Mouse (Mus musculus) embryo, embryonic 11 days (tissue): ENCODE data around the gene Tlr7.
"Not testable (repeated sequence)": the region's sequence is repeated elsewhere in the genome, so short reads cannot be mapped to it uniquely, and the experiment has no call there.

Experiments used
- DNase-seq: peaks from one replicate; pipeline ENCODE4 v3.0.0-alpha.2; 2015

Gene Tlr7

GRCm38 (mm10) chrX:167330399-167330798, at the start of gene Tlr7:
Tlr7 (minus strand) TSS chrX:167330558.
- no peak for DNase-seq

DNA sequence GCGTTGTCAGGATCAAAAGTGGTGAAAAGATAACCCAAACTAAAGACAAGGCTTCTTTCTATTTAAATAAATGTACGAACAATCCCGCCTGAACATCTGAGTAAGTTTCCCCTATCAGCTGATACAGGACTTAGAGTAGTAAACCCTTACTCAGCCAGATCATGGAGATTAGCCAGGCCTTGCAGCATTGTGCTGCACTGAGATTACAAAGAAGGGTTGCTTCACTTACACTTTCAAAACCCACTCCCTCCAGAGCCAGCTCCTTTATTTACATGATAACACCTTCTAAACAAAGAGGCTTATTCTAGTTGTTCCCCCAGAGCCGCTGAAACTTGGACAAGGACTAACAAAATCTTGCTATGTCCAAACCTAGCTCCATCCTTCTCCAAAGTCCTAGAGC, 49.7 kb upstream of the Tlr7 start:
- no peak for DNase-seq

- DNase-seq: not testable (repeated sequence)
Measured at GRCm38 (mm10) chrX:167361231-167361630, 30.9 kb upstream of the Tlr7 start.

GRCm38 (mm10) chrX:167359704-167360103, 29.3 kb upstream of the Tlr7 start:
- no peak for DNase-seq

- no peak for DNase-seq
Measured at GRCm38 (mm10) chrX:167357415-167357814, 27.1 kb upstream of the Tlr7 start.

- no peak for DNase-seq
Measured at GRCm38 (mm10) chrX:167355965-167356364, 25.6 kb upstream of the Tlr7 start.

DNA sequence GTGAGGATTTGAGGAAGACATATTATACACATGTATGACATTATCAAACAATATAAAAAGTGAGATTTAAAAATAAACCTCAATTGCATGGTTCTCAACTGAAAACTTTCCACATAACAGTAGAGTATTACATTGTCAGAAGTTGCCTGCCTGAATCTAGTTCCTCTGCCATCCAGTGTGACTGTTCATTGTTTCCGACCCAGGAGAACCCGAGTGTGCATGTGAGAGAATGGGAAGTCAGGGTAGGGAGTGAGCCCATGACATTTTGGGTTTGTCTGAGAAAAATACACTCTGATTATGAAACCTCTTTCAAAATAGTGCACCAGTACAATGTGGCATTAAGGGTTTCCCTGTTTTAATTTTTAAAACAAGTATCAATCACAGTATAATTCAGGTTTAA, 23.3 kb upstream of the Tlr7 start:
- no peak for DNase-seq

DNA sequence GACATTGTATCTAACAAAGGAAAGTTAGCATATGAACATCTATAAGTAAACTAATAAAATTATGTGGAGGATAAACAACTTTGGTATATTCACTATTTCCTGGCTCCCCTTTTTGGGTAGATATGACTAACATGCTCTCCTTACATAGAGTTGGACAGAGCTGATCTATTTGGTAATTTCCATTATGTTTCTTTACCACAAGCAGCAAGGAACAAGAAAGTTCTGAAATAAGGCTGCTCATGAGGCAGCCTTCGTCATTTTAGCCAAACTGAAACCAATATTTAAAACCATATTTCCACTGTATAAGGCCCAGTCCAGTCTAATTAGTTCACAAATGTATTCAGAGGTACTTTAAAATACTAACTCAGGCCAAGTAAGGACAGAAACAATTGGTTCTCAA, 16.1 kb upstream of the Tlr7 start:
- no peak for DNase-seq

DNA sequence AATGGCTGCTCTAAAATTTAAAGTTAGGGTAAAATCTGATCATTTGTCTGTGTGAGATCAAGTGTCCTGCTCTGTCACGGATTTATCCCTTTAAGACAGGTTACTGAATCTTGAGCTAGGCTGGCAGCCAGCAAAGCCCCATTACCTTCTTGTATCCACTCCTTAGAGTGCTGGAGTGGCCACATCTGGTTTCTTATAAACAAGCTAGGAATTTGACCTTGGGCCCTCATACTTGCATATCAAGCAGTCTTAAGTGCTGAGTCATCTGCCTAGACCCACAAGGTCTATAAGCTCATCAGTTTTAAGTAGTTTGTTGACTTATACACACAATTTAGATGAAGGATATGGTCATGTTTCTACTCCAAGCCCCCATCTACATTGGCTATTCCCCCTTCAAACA, 14.0 kb upstream of the Tlr7 start:
- DNase-seq: no peak

DNA sequence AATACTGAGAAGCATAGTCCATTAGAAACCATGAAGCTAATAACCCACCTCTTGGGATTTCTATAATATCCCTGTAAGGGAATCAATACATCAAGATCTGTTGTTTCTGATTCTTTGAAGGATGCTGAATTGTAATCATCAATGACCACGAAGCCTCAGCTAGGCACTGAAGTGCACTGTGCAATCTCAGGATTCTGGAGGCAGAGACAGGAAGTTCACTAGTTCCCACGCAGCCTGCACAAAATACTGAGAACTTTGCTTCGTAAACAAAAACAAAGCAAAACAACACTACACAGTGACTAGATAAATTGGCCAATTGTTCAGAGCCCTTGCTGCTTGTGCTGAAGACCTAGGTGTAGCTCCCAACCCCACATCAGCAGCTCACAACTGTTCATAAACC, 11.5 kb upstream of the Tlr7 start:
- no peak for DNase-seq

DNA sequence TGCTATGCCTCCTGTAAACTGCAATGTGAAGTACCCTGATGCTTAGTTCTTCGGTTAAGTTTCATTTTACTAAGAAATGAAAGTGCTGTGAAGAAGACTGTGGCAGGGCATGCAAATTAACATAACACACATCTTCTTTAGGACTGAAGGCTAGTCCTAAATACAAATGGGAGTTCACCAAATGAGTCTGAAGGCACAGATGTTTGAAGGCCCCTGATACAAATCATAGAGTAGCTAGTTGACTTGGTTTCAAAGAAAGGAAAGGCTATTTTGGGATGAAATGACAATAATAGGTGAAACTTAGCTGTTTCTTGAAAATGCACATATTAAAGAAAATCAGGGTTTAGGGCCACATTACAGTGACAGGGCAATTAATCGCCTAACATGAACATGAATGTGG, 9.8 kb upstream of the Tlr7 start:
- DNase-seq: no peak

- no peak for DNase-seq
Measured at GRCm38 (mm10) chrX:167337990-167338389, 7.6 kb upstream of the Tlr7 start.

DNA sequence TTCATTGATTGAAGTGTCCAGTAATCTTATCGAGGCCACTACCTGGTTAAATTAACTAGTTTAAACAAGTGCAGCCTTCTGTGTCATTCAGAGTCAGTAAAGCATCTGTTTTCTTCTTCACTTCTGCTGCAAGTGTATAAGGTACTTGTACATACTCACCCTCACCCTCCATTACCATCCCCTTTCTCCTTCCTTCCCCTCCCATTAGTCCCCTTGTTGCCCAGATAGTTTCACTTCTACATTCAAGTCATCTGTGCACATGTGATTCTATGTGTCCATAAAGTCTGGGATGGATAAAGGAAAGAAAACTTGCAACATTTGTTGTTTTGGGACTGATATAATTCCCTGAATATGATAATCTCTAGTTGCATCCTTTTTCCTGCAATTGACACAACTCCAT, 4.2 kb upstream of the Tlr7 start:
- no peak for DNase-seq

DNA sequence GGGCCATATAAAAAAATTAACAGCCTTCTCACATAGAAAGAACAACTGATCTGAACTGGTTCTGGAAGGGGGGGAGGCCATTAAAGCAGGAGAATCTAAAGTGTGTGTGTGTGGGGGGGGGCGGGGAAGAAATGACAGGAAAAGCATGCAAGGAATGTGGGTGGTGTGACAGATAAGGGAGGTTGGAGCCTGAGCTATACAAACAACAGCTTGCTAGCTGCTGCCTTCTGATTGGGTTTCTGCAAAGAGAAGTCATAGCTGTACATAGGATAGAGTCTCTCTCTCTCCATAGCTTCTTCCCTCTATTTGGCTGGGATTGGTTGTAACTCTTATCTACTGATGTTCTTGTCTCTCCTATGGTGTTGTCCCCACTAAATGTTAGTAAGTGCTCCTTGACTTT, 2.2 kb upstream of the Tlr7 start:
- DNase-seq: no peak

DNA sequence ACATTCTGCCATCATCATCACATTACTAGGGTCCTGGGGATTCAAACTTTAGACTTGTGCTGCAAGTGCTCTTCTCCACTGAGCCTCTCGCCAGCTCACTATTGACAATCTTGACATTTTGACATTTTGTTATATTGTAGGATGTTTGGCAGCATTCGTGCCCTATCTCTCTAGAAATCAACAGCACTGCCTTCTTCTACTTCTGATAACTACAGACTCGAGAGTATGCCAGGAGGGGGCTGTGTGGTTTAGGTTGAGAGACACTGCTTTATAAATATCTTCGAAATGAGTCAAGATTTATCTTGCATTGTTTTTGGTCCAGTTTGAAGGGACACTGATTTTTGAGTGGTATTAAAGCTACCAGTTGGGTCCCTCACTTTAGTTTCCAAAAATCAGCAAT, 635 bp upstream of the Tlr7 start:
- no peak for DNase-seq

GRCm38 (mm10) chrX:167329620-167330019, 738 bp downstream of the Tlr7 start:
- DNase-seq: no peak

- DNase-seq: no peak
Measured at GRCm38 (mm10) chrX:167329098-167329497, 1.3 kb downstream of the Tlr7 start.

GRCm38 (mm10) chrX:167328519-167328918, 1.8 kb downstream of the Tlr7 start:
- DNase-seq: no peak

GRCm38 (mm10) chrX:167323742-167324141, 6.6 kb downstream of the Tlr7 start:
- DNase-seq: no peak

GRCm38 (mm10) chrX:167321233-167321806, 9.0 kb downstream of the Tlr7 start:
- no peak for DNase-seq

DNA sequence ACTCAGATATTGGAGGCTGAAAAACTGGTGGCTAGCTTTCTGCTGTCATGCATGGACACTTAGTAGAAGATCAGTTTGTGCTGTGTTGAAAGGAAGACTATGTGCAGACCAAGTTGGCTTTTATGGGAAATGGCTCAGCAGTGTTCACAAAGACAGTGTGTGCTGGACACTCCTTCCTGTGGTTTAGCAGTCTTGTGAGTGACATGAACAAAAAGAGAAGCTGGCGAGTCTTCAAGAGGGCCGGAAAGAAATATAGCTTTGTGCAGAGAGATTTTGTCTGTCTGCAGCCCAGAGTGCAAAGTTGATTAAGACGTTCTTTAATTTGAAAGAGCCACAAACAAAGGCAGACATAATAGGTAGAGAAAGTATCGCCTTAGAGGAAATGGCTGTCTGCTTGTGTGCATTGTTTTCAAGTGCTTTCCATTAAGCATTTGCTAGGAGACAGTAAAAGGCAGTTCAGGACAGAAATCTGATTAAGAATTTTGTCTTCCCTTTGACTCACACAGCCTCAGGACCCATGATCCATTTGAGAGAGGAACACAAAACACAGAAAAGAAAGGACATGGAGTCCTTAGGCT, 11.4 kb downstream of the Tlr7 start:
- no peak for DNase-seq

GRCm38 (mm10) chrX:167315766-167316165, 14.6 kb downstream of the Tlr7 start:
- DNase-seq: peak; percentile 5

GRCm38 (mm10) chrX:167315093-167315726, 15.1 kb downstream of the Tlr7 start:
- no peak for DNase-seq

- DNase-seq: not testable (repeated sequence)
Measured at GRCm38 (mm10) chrX:167302061-167302460, 28.3 kb downstream of the Tlr7 start.

DNA sequence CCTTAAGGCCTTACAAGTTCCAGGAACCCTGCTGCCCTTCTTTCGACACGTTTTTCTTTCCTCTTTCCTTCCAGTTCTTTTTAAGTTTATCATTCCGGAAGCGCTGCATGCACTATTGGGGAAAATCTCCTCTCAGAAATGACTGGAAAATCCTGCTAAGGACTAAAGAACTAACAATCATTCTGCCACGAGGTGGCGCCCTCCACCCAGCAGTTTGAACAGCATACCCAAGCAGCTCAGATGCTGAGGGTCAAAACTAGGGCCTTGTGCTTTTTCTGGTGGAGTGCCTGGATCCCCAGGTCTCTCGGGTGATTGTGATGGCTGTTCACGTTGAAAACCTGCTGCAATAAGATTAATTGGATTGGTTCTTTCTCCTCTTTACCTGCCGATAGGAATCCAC, 53.4 kb downstream of the Tlr7 start:
- peak; percentile 79 for DNase-seq
